Mouse (Mus musculus): ENCODE results near the gene Sdcbp2. TPM values are rescaled to one million over a fixed set of nuclear protein-coding genes. Genes with fewer than 3 reads are reported as not detected.

Sdcbp2 gene
- polyA plus RNA-seq, 1 experiment from 2014 or later: 1.6 TPM

GRCm38 (mm10) chr2:151542323-151543062 is 29.9 kb upstream of the Sdcbp2 start, which contains the start of gene Fkbp1a:
Gene Fkbp1a (plus strand): TSS chr2:151542483.
- peak; percentile 86 for ATAC-seq (ENCODE audit: extremely low read depth, insufficient number of reproducible peaks, low FRiP score, low TSS enrichment)

GRCm38 (mm10) chr2:151543063-151543895 is 29.1 kb upstream of the Sdcbp2 start:
- Histone ChIP-seq H3K27me3 (replicated peaks) (no peaks in the 10 kb centered on the region), H3K4me2 (peak overlapping the region; percentile 88), H3K9ac (peak overlapping the region; percentile 97), H3K36me3 (peaks cover 44% of the 10 kb centered on the region), H3K27ac (replicated peaks) (peak overlapping the region; percentile 95), H3K4me3 (peak overlapping the region; percentile 92), H3K9me3 (no peaks in the 10 kb centered on the region), H3K4me1 (peaks cover 58% of the 10 kb centered on the region)
- ATAC-seq (ENCODE audit: extremely low read depth, insufficient number of reproducible peaks, low FRiP score, low TSS enrichment): no peak
- WGBS: under 1% methylated on average over 21 of the region's 21 CpGs

More at GRCm38 (mm10) chr2:151542323-151543062, 29.9 kb upstream of the Sdcbp2 start, which contains the start of gene Fkbp1a:
- H3K36me3 ChIP-seq: peaks cover 36% of the 10 kb centered on the region
- H3K9me3 ChIP-seq: no peaks in the 10 kb centered on the region
- H3K4me1 ChIP-seq: peaks cover 50% of the 10 kb centered on the region
- under 1% methylated on average over 68 of the region's 93 CpGs for WGBS
- peak within 1 kb of the TSS; percentile 97 for H3K9ac ChIP-seq
- H3K4me3 ChIP-seq: peak within 1 kb of the TSS; percentile 92
- H3K27ac ChIP-seq (replicated peaks): peak within 1 kb of the TSS; percentile 95
- peak within 1 kb of the TSS; percentile 88 for H3K4me2 ChIP-seq
- no peaks in the 10 kb centered on the region for H3K27me3 ChIP-seq (replicated peaks)

GRCm38 (mm10) chr2:151544673-151545072 is 27.7 kb upstream of the Sdcbp2 start:
- WGBS: 38% methylated on average over 6 of the region's 6 CpGs
- Histone ChIP-seq H3K27ac (replicated peaks) (peak overlapping the region; percentile 95), H3K9ac (peak overlapping the region; percentile 97), H3K4me1 (peaks cover 72% of the 10 kb centered on the region), H3K27me3 (replicated peaks) (no peaks in the 10 kb centered on the region), H3K36me3 (peaks cover 57% of the 10 kb centered on the region), H3K4me3 (peak overlapping the region; percentile 92), H3K9me3 (no peaks in the 10 kb centered on the region), H3K4me2 (peak overlapping the region; percentile 88)
- ATAC-seq (ENCODE audit: extremely low read depth, insufficient number of reproducible peaks, low FRiP score, low TSS enrichment): no peak

GRCm38 (mm10) chr2:151546571-151546970 is 25.9 kb upstream of the Sdcbp2 start:
- H3K9ac ChIP-seq: no peak overlapping the region; the same call in 1 of the 2 replicates
- H3K4me1 ChIP-seq: peaks cover 85% of the 10 kb centered on the region
- H3K27me3 ChIP-seq (replicated peaks): no peaks in the 10 kb centered on the region
- no peak overlapping the region for H3K4me3 ChIP-seq
- H3K9me3 ChIP-seq: no peaks in the 10 kb centered on the region
- WGBS: 85% methylated on average over 4 of the region's 4 CpGs
- peaks cover 76% of the 10 kb centered on the region for H3K36me3 ChIP-seq
- H3K27ac ChIP-seq (replicated peaks): no peak overlapping the region
- ATAC-seq (ENCODE audit: extremely low read depth, insufficient number of reproducible peaks, low FRiP score, low TSS enrichment): no peak
- H3K4me2 ChIP-seq: peak overlapping the region; percentile 88; the same call in 1 of the 2 replicates

GRCm38 (mm10) chr2:151549615-151550121 is 22.8 kb upstream of the Sdcbp2 start:
- Histone ChIP-seq H3K27ac (replicated peaks) (no peak overlapping the region), H3K9ac (no peak overlapping the region), H3K9me3 (no peaks in the 10 kb centered on the region), H3K4me2 (no peak overlapping the region), H3K36me3 (peaks cover 98% of the 10 kb centered on the region), H3K4me1 (peaks cover 72% of the 10 kb centered on the region), H3K27me3 (replicated peaks) (no peaks in the 10 kb centered on the region), H3K4me3 (no peak overlapping the region)
- ATAC-seq (ENCODE audit: extremely low read depth, insufficient number of reproducible peaks, low FRiP score, low TSS enrichment): no peak
- WGBS: 66% methylated on average over 3 of the region's 3 CpGs

GRCm38 (mm10) chr2:151562930-151563921 is 9.2 kb upstream of the Sdcbp2 start:
- 0 out of 2 replicates have a peak, but pooled peaks cover 4% of the 10 kb centered on the region for H3K4me1 ChIP-seq
- no peak overlapping the region for H3K9ac ChIP-seq
- ATAC-seq (ENCODE audit: extremely low read depth, insufficient number of reproducible peaks, low FRiP score, low TSS enrichment): no peak
- H3K36me3 ChIP-seq: peaks cover 69% of the 10 kb centered on the region
- no peak overlapping the region for H3K4me3 ChIP-seq
- WGBS: 75% methylated on average over 7 of the region's 7 CpGs
- H3K9me3 ChIP-seq: no peaks in the 10 kb centered on the region
- H3K27me3 ChIP-seq (replicated peaks): no peaks in the 10 kb centered on the region
- H3K27ac ChIP-seq (replicated peaks): no peak overlapping the region
- no peak overlapping the region for H3K4me2 ChIP-seq

- Histone ChIP-seq H3K4me1 (0 out of 2 replicates have a peak, but pooled peaks cover 4% of the 10 kb centered on the region), H3K27ac (replicated peaks) (no peak overlapping the region), H3K9ac (no peak overlapping the region), H3K4me2 (no peak overlapping the region), H3K9me3 (no peaks in the 10 kb centered on the region), H3K4me3 (no peak overlapping the region), H3K27me3 (replicated peaks) (no peaks in the 10 kb centered on the region), H3K36me3 (peaks cover 61% of the 10 kb centered on the region)
- no peak for ATAC-seq (ENCODE audit: extremely low read depth, insufficient number of reproducible peaks, low FRiP score, low TSS enrichment)
- WGBS: 74% methylated on average over 1 of the region's 1 CpGs
Observed at GRCm38 (mm10) chr2:151564006-151564405, 8.4 kb upstream of the Sdcbp2 start.

- Histone ChIP-seq H3K36me3 (peaks cover 51% of the 10 kb centered on the region), H3K9ac (no peak overlapping the region), H3K4me3 (no peak overlapping the region), H3K27me3 (replicated peaks) (no peaks in the 10 kb centered on the region), H3K4me2 (no peak overlapping the region), H3K9me3 (no peaks in the 10 kb centered on the region), H3K27ac (replicated peaks) (no peak overlapping the region), H3K4me1 (0 out of 2 replicates have a peak, but pooled peaks cover 1% of the 10 kb centered on the region)
- no peak for ATAC-seq (ENCODE audit: extremely low read depth, insufficient number of reproducible peaks, low FRiP score, low TSS enrichment)
- WGBS: 50% methylated on average over 3 of the region's 3 CpGs
Observed at GRCm38 (mm10) chr2:151564986-151565385, 7.4 kb upstream of the Sdcbp2 start.

- Histone ChIP-seq H3K27me3 (replicated peaks) (no peaks in the 10 kb centered on the region), H3K9me3 (no peaks in the 10 kb centered on the region), H3K4me2 (no peak overlapping the region), H3K9ac (no peak overlapping the region), H3K4me3 (no peak overlapping the region), H3K4me1 (no peaks in the 10 kb centered on the region), H3K27ac (replicated peaks) (no peak overlapping the region), H3K36me3 (peaks cover 33% of the 10 kb centered on the region)
- no peak for ATAC-seq (ENCODE audit: extremely low read depth, insufficient number of reproducible peaks, low FRiP score, low TSS enrichment)
- 61% methylated on average over 6 of the region's 6 CpGs for WGBS
Observed at GRCm38 (mm10) chr2:151566856-151567255, 5.6 kb upstream of the Sdcbp2 start.

GRCm38 (mm10) chr2:151569452-151569851 is 3.0 kb upstream of the Sdcbp2 start:
- H3K4me3 ChIP-seq: no peak overlapping the region

More at GRCm38 (mm10) chr2:151569452-151569851, 3.0 kb upstream of the Sdcbp2 start:
- 80% methylated on average over 2 of the region's 2 CpGs for WGBS
- Histone ChIP-seq H3K27ac (replicated peaks) (no peak overlapping the region), H3K36me3 (peaks cover 7% of the 10 kb centered on the region), H3K27me3 (replicated peaks) (peaks cover under 1% of the 10 kb centered on the region; the same call in 1 of the 2 replicates), H3K9me3 (no peaks in the 10 kb centered on the region), H3K9ac (no peak overlapping the region), H3K4me2 (no peak overlapping the region), H3K4me1 (no peaks in the 10 kb centered on the region)
- no peak for ATAC-seq (ENCODE audit: extremely low read depth, insufficient number of reproducible peaks, low FRiP score, low TSS enrichment)
